9 mouse cellular contexts compared by ENCODE assay signal in genomic region chr4:149048625-149049228, GRCm38 (mm10). TPM values are rescaled to one million over a fixed set of nuclear protein-coding genes. Genes with fewer than 3 reads are reported as not detected.
A peak's percentile ranks its signal among the peaks of the same experiment; 100 is the strongest.
DNase-seq lines count a peak whose midpoint lies in the region; ATAC-seq and TF ChIP-seq lines count a peak whose summit lies in the region.
"Had no signal": no experiment of that assay in that cellular context is flagged by ENCODE, and none has a peak within 500 bp of the region (broad histone marks: within the 10 kb centered on the region; RNA-seq: fewer than 3 reads in every experiment).

No protein-coding gene starts in this region.

- peak overlapping the region; percentile 59 for H3K27ac ChIP-seq in heart, embryonic 16.5 days (ENCODE audit: low read length)
- H3K27ac ChIP-seq in limb, embryonic 10.5 days, result peak overlapping the region; percentile 72
- H3K27ac ChIP-seq in layer of hippocampus, adult 2 months, result no peak overlapping the region
- H3K27ac ChIP-seq: liver, embryonic 15.5 days had no signal

- ATAC-seq in heart, embryonic 16.5 days (replicated peaks; ENCODE audit: extremely low read depth, insufficient read depth, low FRiP score), result peak; percentile 49; the same call in 1 of the 2 replicates

- H3K27me3 ChIP-seq in heart, embryonic 16.5 days (ENCODE audit: control insufficient read depth, insufficient read depth, low read length), result no peaks in the 10 kb centered on the region
- H3K27me3 ChIP-seq in limb, embryonic 10.5 days (ENCODE audit: low read depth, poor library complexity, severe bottlenecking), result no peaks in the 10 kb centered on the region
- no peaks in the 10 kb centered on the region for H3K27me3 ChIP-seq in myocyte (ENCODE audit: control insufficient read depth, insufficient read depth, insufficient read length)

- 0 out of 2 replicates have a peak overlapping the region, but pooled peaks have one; percentile 0 for H3K4me3 ChIP-seq in heart, embryonic 16.5 days (ENCODE audit: low read length)
- peak overlapping the region; percentile 20 for H3K4me3 ChIP-seq in limb, embryonic 10.5 days
- no peak overlapping the region for H3K4me3 ChIP-seq in myocyte
- no peak overlapping the region for H3K4me3 ChIP-seq in layer of hippocampus, adult 2 months
- H3K4me3 ChIP-seq: liver, embryonic 15.5 days had no signal

- WGBS in heart, embryonic 16.5 days, result 30% methylated on average over 10 of the region's 10 CpGs
- 19% methylated on average over 10 of the region's 10 CpGs for WGBS in limb, embryonic 10.5 days

- H3K4me1 ChIP-seq in heart, embryonic 16.5 days (ENCODE audit: control insufficient read depth, insufficient read depth, low read length), result peaks cover 46% of the 10 kb centered on the region
- peaks cover 60% of the 10 kb centered on the region for H3K4me1 ChIP-seq in limb, embryonic 10.5 days

- H3K9ac ChIP-seq in heart, embryonic 16.5 days (ENCODE audit: low read length), result peak overlapping the region; percentile 58
- H3K9ac ChIP-seq: liver, embryonic 15.5 days had no signal

- no peak for TF ChIP-seq POLR2A in brain, embryonic 14.5 days (IDR thresholded peaks at IDR 0.05; ENCODE audit: borderline replicate concordance, extremely low read depth, insufficient read depth, insufficient read length, poor library complexity, severe bottlenecking)
- TF ChIP-seq POLR2A in myocyte (IDR thresholded peaks at IDR 0.05; ENCODE audit: insufficient read length, low read depth), result no peak

- peak; percentile 63 for DNase-seq in 3T3-L1 (ENCODE audit: low read depth, low spot score)
- peak; percentile 58 for DNase-seq in brain, embryonic 14.5 days (ENCODE audit: low read depth)
- DNase-seq in limb, embryonic 10.5 days (ENCODE audit: low spot score), result peak; percentile 62
- no peak for DNase-seq in layer of hippocampus, adult 2 months (ENCODE audit: low spot score in 2 of 2)
- no peak for DNase-seq in right cerebral cortex, postnatal 14 days
- no peak for DNase-seq in layer of hippocampus, adult 18-20 months (ENCODE audit: low spot score in 2 of 2)

- H3K9me3 ChIP-seq in heart, embryonic 16.5 days (replicated peaks; ENCODE audit: control insufficient read depth, low read length), result no peaks in the 10 kb centered on the region
- no peaks in the 10 kb centered on the region for H3K9me3 ChIP-seq in limb, embryonic 10.5 days (replicated peaks)
- H3K9me3 ChIP-seq: liver, embryonic 15.5 days had no signal

- no peak for TF ChIP-seq CTCF in brain, embryonic 14.5 days (IDR thresholded peaks at IDR 0.05; ENCODE audit: borderline replicate concordance, extremely low read depth, insufficient read depth, insufficient read length)
- TF ChIP-seq CTCF in layer of hippocampus, adult 2 months (conservative IDR thresholded peaks at IDR 0.05), result no peak

- H3K79me2 ChIP-seq in myocyte (ENCODE audit: control insufficient read depth, insufficient read depth), result peaks cover 21% of the 10 kb centered on the region

- peak overlapping the region; percentile 53 for H3K4me2 ChIP-seq in heart, embryonic 16.5 days (ENCODE audit: low read depth, low read length)
- peak overlapping the region; percentile 66 for H3K4me2 ChIP-seq in myocyte (ENCODE audit: low read depth)
- H3K4me2 ChIP-seq: liver, embryonic 15.5 days had no signal

- no peaks in the 10 kb centered on the region for H3K36me3 ChIP-seq in heart, embryonic 16.5 days (ENCODE audit: control insufficient read depth, insufficient read depth)
- H3K36me3 ChIP-seq in limb, embryonic 10.5 days, result 0 out of 2 replicates have a peak, but pooled peaks cover 5% of the 10 kb centered on the region
- no peaks in the 10 kb centered on the region for H3K36me3 ChIP-seq in myocyte (ENCODE audit: control insufficient read depth, insufficient read depth)
- H3K36me3 ChIP-seq: liver, embryonic 15.5 days had no signal

- no peak overlapping the region for H3ac ChIP-seq in myocyte (ENCODE audit: control insufficient read depth, insufficient read length)

TF ChIP-seq in myocyte, 11 proteins besides CTCF, POLR2A, EP300 and RAD21:
- TF ChIP-seq SRF (IDR thresholded peaks at IDR 0.05; ENCODE audit: control insufficient read depth, insufficient read length, low read depth), result no peak
- no peak for TF ChIP-seq POLR2AphosphoS2 (IDR thresholded peaks at IDR 0.05; ENCODE audit: insufficient read length, low read depth)
- no peak for TF ChIP-seq TCF12 (IDR thresholded peaks at IDR 0.05; ENCODE audit: insufficient read depth, poor library complexity, severe bottlenecking)
- peak in 2 of 3 experiments; percentile 40 to 66 for TF ChIP-seq MYOG (IDR thresholded peaks at IDR 0.05; ENCODE audit: control insufficient read depth in 1 of 3, insufficient read depth in 1 of 3, insufficient read length in 2 of 3, low read depth in 2 of 3)
- TF ChIP-seq MAX (IDR thresholded peaks at IDR 0.05; ENCODE audit: low read depth), result no peak
- peak in 2 of 3 experiments; percentile 28 to 31 for TF ChIP-seq MYOD1 (IDR thresholded peaks at IDR 0.05; ENCODE audit: control insufficient read depth in 1 of 3, insufficient read length in 2 of 3, low read depth in 2 of 3)

RNA-seq across cellular contexts. Expression of gene Pex14, which starts 50.9 kb away (rescaled TPM):
- 27.8 and 35.1 TPM in 2 replicates for polyA plus RNA-seq in brain, embryonic 14.5 days (2012; rRNA removed)
- 44.1 and 44.6 TPM in 2 replicates for polyA plus RNA-seq in heart, embryonic 16.5 days (2015; fragmentation: Nextera tagmentation; extraction: Ambion mirVana)
- polyA plus RNA-seq in limb, embryonic 10.5 days (2016; fragmentation: Nextera tagmentation; extraction: Ambion mirVana), result 65.0 and 66.1 TPM in 2 replicates
- polyA plus RNA-seq in myocyte (2012; fragmentation: generic; extraction: Trizol), result 71.5 TPM
- 10 to 100 TPM; 47.8 to 48.5 TPM for total RNA-seq in layer of hippocampus, adult 2 months (2021)
- 10 to 100 TPM; 46.7 to 47.1 TPM for total RNA-seq in layer of hippocampus, adult 18-20 months (2021)

RNA-seq across cellular contexts. Expression of gene Dffa, which starts 55.2 kb away (rescaled TPM):
- polyA plus RNA-seq in brain, embryonic 14.5 days (2012; rRNA removed), result 28.3 and 28.5 TPM in 2 replicates
- 29.3 and 33.8 TPM in 2 replicates for polyA plus RNA-seq in heart, embryonic 16.5 days (2015; fragmentation: Nextera tagmentation; extraction: Ambion mirVana)
- 30.6 and 33.8 TPM in 2 replicates for polyA plus RNA-seq in limb, embryonic 10.5 days (2016; fragmentation: Nextera tagmentation; extraction: Ambion mirVana)
- polyA plus RNA-seq in myocyte (2012; fragmentation: generic; extraction: Trizol), result 17.5 TPM
- 10 to 100 TPM; 47.8 to 54.2 TPM for total RNA-seq in layer of hippocampus, adult 2 months (2021)
- 10 to 100 TPM; 48.8 to 50.7 TPM for total RNA-seq in layer of hippocampus, adult 18-20 months (2021)

Comparison
In these comparisons a context has a peak if more than half of its experiments do, and no peak if none do; other contexts are left out.
1. DNase-seq: peak in 3T3-L1 (single experiment), brain, embryonic 14.5 days (single experiment) and limb, embryonic 10.5 days (single experiment); none in layer of hippocampus, adult 2 months (0 of 2), right cerebral cortex, postnatal 14 days (single experiment) and layer of hippocampus, adult 18-20 months (0 of 2).
2. H3K4me3 ChIP-seq: peak in heart, embryonic 16.5 days (single experiment) and limb, embryonic 10.5 days (single experiment); none in myocyte (single experiment) and layer of hippocampus, adult 2 months (single experiment).